Mouse (Mus musculus) MEL (cell line): Measurements from ENCODE around the gene Tbl2.

ENCODE experiments used
- CTCF ChIP-seq, 3 experiments: IDR thresholded peaks in 2 of 3; conservative IDR thresholded peaks in 1 of 3; 2 replicates each; pipeline ENCODE4 v1.5.1; 2011 to 2012; ENCODE audit warnings: low read length in 3 of 3, low read depth in 2 of 3, mild to moderate bottlenecking in 2 of 3, improper control_type of control experiment in 1 of 3, inconsistent platforms in 1 of 3, mixed read lengths in 1 of 3, moderate library complexity in 1 of 3; ENCODE audit not compliant: control insufficient read depth in 1 of 3, insufficient read depth in 1 of 3, poor library complexity in 1 of 3, severe bottlenecking in 1 of 3
- MAFK ChIP-seq: IDR thresholded peaks from 2 replicates; pipeline ENCODE4 v1.6.1; 2011; ENCODE audit warnings: low read depth, mild to moderate bottlenecking, low read length, improper control_type of control experiment, borderline replicate concordance
- NELFE ChIP-seq: IDR thresholded peaks from 2 replicates; pipeline ENCODE4 v1.6.1; 2011; ENCODE audit warnings: low read depth, low read length, improper control_type of control experiment
- POLR2AphosphoS2 ChIP-seq: IDR thresholded peaks from 2 replicates; pipeline ENCODE4 v1.6.1; 2011; ENCODE audit warnings: low read length, improper control_type of control experiment
- RCOR1 ChIP-seq: IDR thresholded peaks from 2 replicates; pipeline ENCODE4 v1.6.1; 2012; ENCODE audit warnings: low read depth, mild to moderate bottlenecking, inconsistent platforms, low read length, improper control_type of control experiment
- SMC3 ChIP-seq: IDR thresholded peaks from 2 replicates; pipeline ENCODE4 v1.6.1; 2011; ENCODE audit warnings: low read depth, low read length, improper control_type of control experiment
- TAL1 ChIP-seq: IDR thresholded peaks from 2 replicates; pipeline ENCODE4 v1.6.1; 2012; ENCODE audit warnings: mild to moderate bottlenecking, inconsistent platforms, low read length, moderate library complexity, mixed read lengths
- TCF12 ChIP-seq: IDR thresholded peaks from 2 replicates; pipeline ENCODE4 v1.6.1; 2014; ENCODE audit warnings: low read depth, mild to moderate bottlenecking, inconsistent platforms, low read length, improper control_type of control experiment, moderate library complexity
- ZC3H11A ChIP-seq: IDR thresholded peaks from 2 replicates; pipeline ENCODE4 v1.6.1; 2012; ENCODE audit warnings: low read depth, mild to moderate bottlenecking, inconsistent platforms, low read length, improper control_type of control experiment
- ZMIZ1 ChIP-seq: IDR thresholded peaks from 2 replicates; pipeline ENCODE4 v1.6.1; 2012; ENCODE audit warnings: low read depth, mild to moderate bottlenecking, inconsistent platforms, low read length, improper control_type of control experiment, moderate library complexity

GRCm38 (mm10) chr5:135145532-135145931, 3.9 kb upstream of the Tbl2 start:
- no peak for TF ChIP-seq ZC3H11A
- no peak for TF ChIP-seq MAFK
- TF ChIP-seq TAL1: peak; percentile 90
- peak; percentile 73 for TF ChIP-seq TCF12
- no peak for TF ChIP-seq CTCF (IDR thresholded peaks at IDR 0.05 in 2 of 3, conservative IDR thresholded peaks at IDR 0.05 in 1 of 3; ENCODE audit: control insufficient read depth in 1 of 3, insufficient read depth in 1 of 3, low read depth in 2 of 3, low read length in 3 of 3, poor library complexity in 1 of 3, severe bottlenecking in 1 of 3)
- TF ChIP-seq RCOR1: peak; percentile 40; the same call in 1 of the 2 replicates
- no peak for TF ChIP-seq POLR2AphosphoS2
- no peak for TF ChIP-seq NELFE
- TF ChIP-seq ZMIZ1: no peak
- TF ChIP-seq SMC3: no peak
